Mouse (Mus musculus): Measurements from ENCODE around the gene Ldb3. TPM values are rescaled to one million over a fixed set of nuclear protein-coding genes. Genes with fewer than 3 reads are reported as not detected.

Ldb3 gene
- polyA plus RNA-seq, 1 experiment from 2014 or later = 0.31 TPM

DNA sequence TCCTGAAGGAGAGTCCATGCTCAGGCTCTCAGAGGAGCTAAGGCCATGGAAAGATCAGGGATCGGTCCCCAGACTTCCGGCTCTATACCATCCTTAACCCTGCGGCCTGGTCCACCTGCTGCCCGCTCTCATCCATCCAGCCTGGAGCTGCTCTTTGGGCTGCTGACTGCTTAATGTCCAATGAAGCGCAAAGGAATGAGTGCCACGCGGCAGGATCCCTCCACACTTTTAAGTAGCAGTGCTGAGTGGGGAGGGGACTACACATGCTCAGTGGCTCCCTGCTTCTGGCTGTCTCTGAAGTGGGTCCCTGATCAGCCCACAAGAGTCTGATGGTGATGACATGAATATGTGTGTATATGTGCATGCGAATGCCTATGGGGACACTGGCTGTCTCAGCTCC is 11.5 kb upstream of the Ldb3 start, which contains the start of gene Opn4:
Opn4 (minus strand) TSS at position 202 of the 400 bp plus-strand sequence.
- ATAC-seq (ENCODE audit: low FRiP score, low TSS enrichment) = no peak

GRCm38 (mm10) chr14:34595596-34596255 is 7.2 kb upstream of the Ldb3 start:
- Histone ChIP-seq H3K4me2 (replicated peaks; ENCODE audit: low read depth, low read length) (no peak overlapping the region), H3K27me3 (ENCODE audit: control insufficient read depth, insufficient read depth, low read length) (no peaks in the 10 kb centered on the region), H3K4me3 (ENCODE audit: low read length) (no peak overlapping the region), H3K36me3 (ENCODE audit: control insufficient read depth, insufficient read depth, low read length) (no peaks in the 10 kb centered on the region), H3K4me1 (ENCODE audit: control insufficient read depth, insufficient read depth, low read length) (no peaks in the 10 kb centered on the region), H3K27ac (ENCODE audit: low read depth, low read length) (no peak overlapping the region), H3K9me3 (ENCODE audit: control insufficient read depth, low read length) (no peaks in the 10 kb centered on the region), H3K9ac (ENCODE audit: low read depth, low read length) (no peak overlapping the region)
- ATAC-seq (ENCODE audit: low FRiP score, low TSS enrichment) = no peak
- 85% methylated on average over 17 of the region's 17 CpGs for WGBS

More for the DNA sequence above, 11.5 kb upstream of the Ldb3 start, which contains the start of gene Opn4:
- Histone ChIP-seq H3K4me1 (ENCODE audit: control insufficient read depth, insufficient read depth, low read length) (no peaks in the 10 kb centered on the region), H3K9ac (ENCODE audit: low read depth, low read length) (no peak within 1 kb of the TSS), H3K27me3 (ENCODE audit: control insufficient read depth, insufficient read depth, low read length) (no peaks in the 10 kb centered on the region), H3K4me3 (ENCODE audit: low read length) (no peak within 1 kb of the TSS), H3K36me3 (ENCODE audit: control insufficient read depth, insufficient read depth, low read length) (no peaks in the 10 kb centered on the region), H3K27ac (ENCODE audit: low read depth, low read length) (no peak within 1 kb of the TSS), H3K4me2 (replicated peaks; ENCODE audit: low read depth, low read length) (no peak within 1 kb of the TSS), H3K9me3 (ENCODE audit: control insufficient read depth, low read length) (no peaks in the 10 kb centered on the region)
- 74% methylated on average over 8 of the region's 8 CpGs for WGBS

- no peak overlapping the region for H3K4me3 ChIP-seq (ENCODE audit: low read length)
- H3K9ac ChIP-seq (ENCODE audit: low read depth, low read length) = no peak overlapping the region
- no peaks in the 10 kb centered on the region for H3K9me3 ChIP-seq (ENCODE audit: control insufficient read depth, low read length)
- WGBS = 60% methylated on average over 15 of the region's 15 CpGs
- H3K4me2 ChIP-seq (replicated peaks; ENCODE audit: low read depth, low read length) = no peak overlapping the region
- no peaks in the 10 kb centered on the region for H3K27me3 ChIP-seq (ENCODE audit: control insufficient read depth, insufficient read depth, low read length)
- H3K36me3 ChIP-seq (ENCODE audit: control insufficient read depth, insufficient read depth, low read length) = no peaks in the 10 kb centered on the region
- no peak overlapping the region for H3K27ac ChIP-seq (ENCODE audit: low read depth, low read length)
- no peak for ATAC-seq (ENCODE audit: low FRiP score, low TSS enrichment)
- H3K4me1 ChIP-seq (ENCODE audit: control insufficient read depth, insufficient read depth, low read length) = no peaks in the 10 kb centered on the region
Observed at GRCm38 (mm10) chr14:34591741-34592535, 3.5 kb upstream of the Ldb3 start.

- no peak overlapping the region for H3K9ac ChIP-seq (ENCODE audit: low read depth, low read length)
- no peak overlapping the region for H3K4me2 ChIP-seq (replicated peaks; ENCODE audit: low read depth, low read length)
- no peaks in the 10 kb centered on the region for H3K36me3 ChIP-seq (ENCODE audit: control insufficient read depth, insufficient read depth, low read length)
- no peak overlapping the region for H3K27ac ChIP-seq (ENCODE audit: low read depth, low read length)
- H3K4me1 ChIP-seq (ENCODE audit: control insufficient read depth, insufficient read depth, low read length) = no peaks in the 10 kb centered on the region
- no peak overlapping the region for H3K4me3 ChIP-seq (ENCODE audit: low read length)
- 67% methylated on average over 24 of the region's 24 CpGs for WGBS
- H3K9me3 ChIP-seq (ENCODE audit: control insufficient read depth, low read length) = no peaks in the 10 kb centered on the region
- ATAC-seq (ENCODE audit: low FRiP score, low TSS enrichment) = no peak
- H3K27me3 ChIP-seq (ENCODE audit: control insufficient read depth, insufficient read depth, low read length) = no peaks in the 10 kb centered on the region
Observed at GRCm38 (mm10) chr14:34590743-34591675, 2.5 kb upstream of the Ldb3 start.

DNA sequence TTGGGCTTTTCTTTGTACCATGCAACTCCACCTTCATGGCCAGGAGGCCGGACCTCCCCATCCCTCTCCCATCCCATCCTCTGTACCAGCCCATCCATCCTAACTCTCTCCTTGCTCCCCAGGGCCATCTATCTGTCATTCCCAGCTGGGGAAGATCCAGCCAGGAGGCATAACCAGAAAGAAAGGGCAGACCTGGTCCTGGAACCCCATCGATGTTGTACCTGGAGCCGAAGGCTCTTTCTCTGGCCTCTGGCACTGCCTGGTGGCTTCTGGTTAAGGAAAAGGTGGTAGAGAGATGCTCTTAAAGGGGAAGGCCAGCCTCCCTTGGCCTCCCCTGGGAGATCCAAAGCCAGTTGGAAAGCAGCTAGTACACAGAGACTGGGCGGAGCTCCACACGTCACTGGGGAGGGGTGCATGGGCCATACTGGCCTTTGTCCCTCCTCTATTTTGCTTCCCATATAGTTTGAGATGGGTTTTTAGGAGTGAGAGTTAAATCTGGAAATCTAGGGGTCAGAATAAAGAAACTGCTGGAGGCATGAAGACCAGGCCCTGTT is 1.6 kb upstream of the Ldb3 start:
- Histone ChIP-seq H3K9ac (ENCODE audit: low read depth, low read length) (no peak overlapping the region), H3K9me3 (ENCODE audit: control insufficient read depth, low read length) (no peaks in the 10 kb centered on the region), H3K4me2 (replicated peaks; ENCODE audit: low read depth, low read length) (no peak overlapping the region), H3K4me3 (ENCODE audit: low read length) (no peak overlapping the region), H3K36me3 (ENCODE audit: control insufficient read depth, insufficient read depth, low read length) (no peaks in the 10 kb centered on the region), H3K4me1 (ENCODE audit: control insufficient read depth, insufficient read depth, low read length) (no peaks in the 10 kb centered on the region), H3K27me3 (ENCODE audit: control insufficient read depth, insufficient read depth, low read length) (no peaks in the 10 kb centered on the region), H3K27ac (ENCODE audit: low read depth, low read length) (no peak overlapping the region)
- WGBS = 88% methylated on average over 5 of the region's 5 CpGs
- ATAC-seq (ENCODE audit: low FRiP score, low TSS enrichment) = no peak

DNA sequence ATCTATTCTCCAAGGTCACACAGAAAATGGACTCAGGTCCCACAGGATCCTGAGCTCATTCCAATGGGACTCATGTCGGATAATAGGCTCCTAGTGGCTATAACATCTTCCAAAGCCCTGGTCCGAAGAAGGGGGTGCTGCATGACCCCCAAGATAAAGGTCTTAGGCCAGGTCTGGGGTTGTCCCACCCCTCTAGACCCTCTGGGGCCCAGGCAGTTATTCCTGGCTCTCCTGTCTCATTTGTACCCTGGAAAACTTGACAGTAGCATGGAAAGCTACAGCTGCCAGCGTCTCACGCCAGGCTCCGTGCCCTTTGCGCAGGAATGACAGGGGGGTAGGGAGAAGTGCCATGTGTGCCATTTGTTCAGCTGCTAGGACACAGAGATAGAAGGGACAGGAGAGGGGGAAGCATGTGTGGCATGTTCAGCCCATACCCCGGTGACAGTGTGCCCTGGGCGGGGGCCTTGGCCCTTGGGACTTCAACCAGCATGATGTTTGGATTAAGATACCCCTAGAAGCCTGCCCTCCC is 767 bp upstream of the Ldb3 start:
- 96% methylated on average over 8 of the region's 8 CpGs for WGBS
- Histone ChIP-seq H3K27ac (ENCODE audit: low read depth, low read length) (no peak overlapping the region), H3K9me3 (ENCODE audit: control insufficient read depth, low read length) (no peaks in the 10 kb centered on the region), H3K36me3 (ENCODE audit: control insufficient read depth, insufficient read depth, low read length) (no peaks in the 10 kb centered on the region), H3K27me3 (ENCODE audit: control insufficient read depth, insufficient read depth, low read length) (no peaks in the 10 kb centered on the region), H3K4me3 (ENCODE audit: low read length) (no peak overlapping the region), H3K4me2 (replicated peaks; ENCODE audit: low read depth, low read length) (no peak overlapping the region), H3K9ac (ENCODE audit: low read depth, low read length) (no peak overlapping the region), H3K4me1 (ENCODE audit: control insufficient read depth, insufficient read depth, low read length) (no peaks in the 10 kb centered on the region)
- no peak for ATAC-seq (ENCODE audit: low FRiP score, low TSS enrichment)

GRCm38 (mm10) chr14:34588005-34588404 is 477 bp downstream of the Ldb3 start:
- Histone ChIP-seq H3K4me2 (replicated peaks; ENCODE audit: low read depth, low read length) (no peak overlapping the region), H3K9me3 (ENCODE audit: control insufficient read depth, low read length) (no peaks in the 10 kb centered on the region), H3K9ac (ENCODE audit: low read depth, low read length) (no peak overlapping the region), H3K36me3 (ENCODE audit: control insufficient read depth, insufficient read depth, low read length) (no peaks in the 10 kb centered on the region), H3K4me3 (ENCODE audit: low read length) (no peak overlapping the region), H3K27me3 (ENCODE audit: control insufficient read depth, insufficient read depth, low read length) (no peaks in the 10 kb centered on the region), H3K27ac (ENCODE audit: low read depth, low read length) (no peak overlapping the region), H3K4me1 (ENCODE audit: control insufficient read depth, insufficient read depth, low read length) (no peaks in the 10 kb centered on the region)
- WGBS = 67% methylated on average over 5 of the region's 5 CpGs
- ATAC-seq (ENCODE audit: low FRiP score, low TSS enrichment) = no peak

- WGBS = 89% methylated on average over 3 of the region's 3 CpGs
- H3K4me1 ChIP-seq (ENCODE audit: control insufficient read depth, insufficient read depth, low read length) = no peaks in the 10 kb centered on the region
- H3K27ac ChIP-seq (ENCODE audit: low read depth, low read length) = no peak overlapping the region
- H3K27me3 ChIP-seq (ENCODE audit: control insufficient read depth, insufficient read depth, low read length) = no peaks in the 10 kb centered on the region
- H3K4me3 ChIP-seq (ENCODE audit: low read length) = no peak overlapping the region
- no peak overlapping the region for H3K4me2 ChIP-seq (replicated peaks; ENCODE audit: low read depth, low read length)
- H3K9ac ChIP-seq (ENCODE audit: low read depth, low read length) = no peak overlapping the region
- no peaks in the 10 kb centered on the region for H3K9me3 ChIP-seq (ENCODE audit: control insufficient read depth, low read length)
- no peak for ATAC-seq (ENCODE audit: low FRiP score, low TSS enrichment)
- no peaks in the 10 kb centered on the region for H3K36me3 ChIP-seq (ENCODE audit: control insufficient read depth, insufficient read depth, low read length)
Observed at GRCm38 (mm10) chr14:34586871-34587270, 1.6 kb downstream of the Ldb3 start.
